Mouse (Mus musculus) embryonic fibroblast, embryonic 13.5 days (primary cell): ENCODE data around the gene Extl1.

Experiments used
- CTCF ChIP-seq: IDR thresholded peaks from 2 replicates; pipeline ENCODE4 v1.5.1; 2011; ENCODE audit warnings: mild to moderate bottlenecking, control low read depth, low read length, moderate library complexity, borderline replicate concordance; ENCODE audit not compliant: insufficient read depth
- POLR2A ChIP-seq: IDR thresholded peaks from 2 replicates; pipeline ENCODE4 v1.6.1; 2011; ENCODE audit warnings: low read depth, mild to moderate bottlenecking, control low read depth, low read length, moderate library complexity

- TF ChIP-seq CTCF (no peak), POLR2A (no peak)
Measured at GRCm38 (mm10) chr4:134353527-134354409, 29.9 kb downstream of the Extl1 start.
